Mouse (Mus musculus) forebrain, embryonic 10.5 days (tissue): ENCODE data around the gene Map1s. TPM values are rescaled to one million over a fixed set of nuclear protein-coding genes. Genes with fewer than 3 reads are reported as not detected.

Experiments used
- DNase-seq: peaks from one replicate; pipeline ENCODE4 v3.0.0-alpha.2; 2017; ENCODE audit warnings: low spot score; ENCODE audit errors: extremely low spot score
- H3K27ac ChIP-seq: fragments of 300-500 bp; sonication (generic); 2 replicates; pipeline ENCODE4 v1.5.1; 2016; ENCODE audit warnings: mild to moderate bottlenecking
- H3K27me3 ChIP-seq: fragments of 300-500 bp; sonication (generic); 2 replicates; pipeline ENCODE4 v1.6.1; 2016; ENCODE audit warnings: mild to moderate bottlenecking; ENCODE audit not compliant: poor library complexity, severe bottlenecking
- H3K36me3 ChIP-seq: fragments of 300-500 bp; sonication (generic); replicated peaks from 2 replicates; pipeline ENCODE4 v1.6.1; 2016; ENCODE audit warnings: mild to moderate bottlenecking, moderate library complexity
- H3K4me1 ChIP-seq: fragments of 300-500 bp; sonication (generic); 2 replicates; pipeline ENCODE4 v1.6.1; 2016
- H3K4me3 ChIP-seq: fragments of 300-500 bp; sonication (generic); 2 replicates; pipeline ENCODE4 v1.5.1; 2016; ENCODE audit warnings: mild to moderate bottlenecking, moderate library complexity
- H3K9me3 ChIP-seq: fragments of 300-500 bp; sonication (generic); 2 replicates; pipeline ENCODE4 v1.6.1; 2016; ENCODE audit warnings: mild to moderate bottlenecking, moderate library complexity
- WGBS: fragments of 180-500 bp; shearing (Covaris S2); methylation state at CpG from one replicate; pipeline ENCODE4 v1.1.7; 2016; 5-methylcytosine and 5-hydroxymethylcytosine counted together
- polyA plus RNA-seq: library from polyadenylated mRNA; unstranded; fragments of >200 nt; fragmentation: Nextera tagmentation; extraction: Ambion mirVana; gene quantifications from 2 replicates; pipeline ENCODE4 v1.2.1, GENCODE M21; 2016

The Map1s gene
- polyA plus RNA-seq, 1 experiment from 2014 or later, result 69.1 TPM

- Histone ChIP-seq H3K27me3 (peaks cover 42% of the 10 kb centered on the region), H3K9me3 (no peaks in the 10 kb centered on the region), H3K27ac (no peak overlapping the region), H3K36me3 (no peaks in the 10 kb centered on the region), H3K4me3 (no peak overlapping the region), H3K4me1 (peaks cover 30% of the 10 kb centered on the region)
- WGBS, result 89% methylated on average over 4 of the region's 4 CpGs
- DNase-seq, result no peak
Measured at GRCm38 (mm10) chr8:70884186-70884585, 21.5 kb upstream of the Map1s start.

GRCm38 (mm10) chr8:70884683-70885082 is 21.0 kb upstream of the Map1s start:
- H3K27ac ChIP-seq, result no peak overlapping the region
- peaks cover 47% of the 10 kb centered on the region for H3K27me3 ChIP-seq
- H3K4me3 ChIP-seq, result no peak overlapping the region
- 94% methylated on average over 10 of the region's 10 CpGs for WGBS
- H3K9me3 ChIP-seq, result no peaks in the 10 kb centered on the region
- no peaks in the 10 kb centered on the region for H3K36me3 ChIP-seq
- no peak for DNase-seq
- H3K4me1 ChIP-seq, result peaks cover 25% of the 10 kb centered on the region

- H3K4me1 ChIP-seq, result peaks cover 16% of the 10 kb centered on the region
- no peak overlapping the region for H3K27ac ChIP-seq
- 13% methylated on average over 12 of the region's 12 CpGs for WGBS
- peaks cover 52% of the 10 kb centered on the region for H3K27me3 ChIP-seq
- H3K9me3 ChIP-seq, result no peaks in the 10 kb centered on the region
- no peak overlapping the region for H3K4me3 ChIP-seq
- H3K36me3 ChIP-seq, result no peaks in the 10 kb centered on the region
- no peak for DNase-seq
Measured at GRCm38 (mm10) chr8:70885612-70886011, 20.1 kb upstream of the Map1s start.

- Histone ChIP-seq H3K27ac (no peak overlapping the region), H3K9me3 (no peaks in the 10 kb centered on the region), H3K36me3 (peaks cover under 1% of the 10 kb centered on the region), H3K4me3 (peak overlapping the region; percentile 31), H3K4me1 (peaks cover 30% of the 10 kb centered on the region), H3K27me3 (peaks cover 73% of the 10 kb centered on the region)
- no peak for DNase-seq
- 5% methylated on average over 18 of the region's 18 CpGs for WGBS
Measured at GRCm38 (mm10) chr8:70887669-70888068, 18.1 kb upstream of the Map1s start.

- peaks cover 90% of the 10 kb centered on the region for H3K27me3 ChIP-seq
- 94% methylated on average over 5 of the region's 5 CpGs for WGBS
Measured at GRCm38 (mm10) chr8:70890656-70891055, 15.1 kb upstream of the Map1s start.

GRCm38 (mm10) chr8:70891356-70891755 is 14.4 kb upstream of the Map1s start:
- peaks cover 83% of the 10 kb centered on the region for H3K27me3 ChIP-seq
- H3K36me3 ChIP-seq, result peaks cover 37% of the 10 kb centered on the region
- 0 out of 2 replicates have a peak overlapping the region, but pooled peaks have one; percentile 6 for H3K4me3 ChIP-seq
- peaks cover 49% of the 10 kb centered on the region for H3K4me1 ChIP-seq
- H3K9me3 ChIP-seq, result no peaks in the 10 kb centered on the region
- WGBS, result 3% methylated on average over 21 of the region's 21 CpGs
- DNase-seq, result no peak
- H3K27ac ChIP-seq, result no peak overlapping the region

More at GRCm38 (mm10) chr8:70890656-70891055, 15.1 kb upstream of the Map1s start:
- Histone ChIP-seq H3K4me3 (no peak overlapping the region), H3K36me3 (peaks cover 30% of the 10 kb centered on the region), H3K9me3 (no peaks in the 10 kb centered on the region), H3K4me1 (peaks cover 42% of the 10 kb centered on the region), H3K27ac (no peak overlapping the region)
- no peak for DNase-seq

GRCm38 (mm10) chr8:70892022-70892895 is 13.5 kb upstream of the Map1s start, which contains the start of gene Slc5a5:
Gene Slc5a5 (minus strand): TSS chr8:70892757.
- H3K27me3 ChIP-seq, result peaks cover 78% of the 10 kb centered on the region
- H3K4me3 ChIP-seq, result peak within 1 kb of the TSS; percentile 43
- 1% methylated on average over 80 of the region's 80 CpGs for WGBS
- peaks cover 48% of the 10 kb centered on the region for H3K4me1 ChIP-seq
- peak within 1 kb of the TSS; percentile 35; the same call in 1 of the 2 replicates for H3K27ac ChIP-seq
- peak; percentile 53 for DNase-seq
- no peaks in the 10 kb centered on the region for H3K9me3 ChIP-seq
- H3K36me3 ChIP-seq, result peaks cover 38% of the 10 kb centered on the region

- peaks cover 38% of the 10 kb centered on the region for H3K36me3 ChIP-seq
- H3K27ac ChIP-seq, result no peak overlapping the region
- H3K27me3 ChIP-seq, result peaks cover 70% of the 10 kb centered on the region
- WGBS, result 31% methylated on average over 20 of the region's 20 CpGs
- DNase-seq, result peak; percentile 53
- peaks cover 40% of the 10 kb centered on the region for H3K4me1 ChIP-seq
- no peaks in the 10 kb centered on the region for H3K9me3 ChIP-seq
- peak overlapping the region; percentile 43 for H3K4me3 ChIP-seq
Measured at GRCm38 (mm10) chr8:70892896-70893655, 12.7 kb upstream of the Map1s start.

GRCm38 (mm10) chr8:70893656-70894384 is 11.9 kb upstream of the Map1s start:
- Histone ChIP-seq H3K27ac (no peak overlapping the region), H3K27me3 (peaks cover 62% of the 10 kb centered on the region)

GRCm38 (mm10) chr8:70894385-70894720 is 11.4 kb upstream of the Map1s start:
- Histone ChIP-seq H3K27me3 (peaks cover 57% of the 10 kb centered on the region), H3K9me3 (no peaks in the 10 kb centered on the region), H3K36me3 (peaks cover 38% of the 10 kb centered on the region), H3K4me1 (peaks cover 47% of the 10 kb centered on the region), H3K27ac (no peak overlapping the region), H3K4me3 (0 out of 2 replicates have a peak overlapping the region, but pooled peaks have one; percentile 7)
- DNase-seq, result no peak
- WGBS, result 68% methylated on average over 2 of the region's 2 CpGs

More at GRCm38 (mm10) chr8:70893656-70894384, 11.9 kb upstream of the Map1s start:
- DNase-seq, result peak; percentile 86
- Histone ChIP-seq H3K4me1 (peaks cover 46% of the 10 kb centered on the region), H3K36me3 (peaks cover 38% of the 10 kb centered on the region), H3K4me3 (peak overlapping the region; percentile 43; the same call in 1 of the 2 replicates), H3K9me3 (no peaks in the 10 kb centered on the region)
- WGBS, result 28% methylated on average over 12 of the region's 12 CpGs

GRCm38 (mm10) chr8:70894771-70895545 is 10.8 kb upstream of the Map1s start:
- H3K36me3 ChIP-seq, result peaks cover 38% of the 10 kb centered on the region
- H3K27me3 ChIP-seq, result peaks cover 51% of the 10 kb centered on the region
- H3K4me1 ChIP-seq, result peaks cover 47% of the 10 kb centered on the region
- no peak overlapping the region for H3K27ac ChIP-seq
- peak overlapping the region; percentile 93 for H3K4me3 ChIP-seq
- H3K9me3 ChIP-seq, result no peaks in the 10 kb centered on the region
- 91% methylated on average over 8 of the region's 8 CpGs for WGBS
- DNase-seq, result no peak
